Mouse (Mus musculus): ENCODE data around the gene Ptcra.
"Not testable (repeated sequence)": the region's sequence is repeated elsewhere in the genome, so short reads cannot be mapped to it uniquely, and the experiment has no call there.

Gene Ptcra

GRCm38 (mm10) chr17:46763544-46763943 is at the start of gene Ptcra:
Ptcra (minus strand) TSS chr17:46763712.
- no peak for DNase-seq

GRCm38 (mm10) chr17:46812442-46812841 is 48.9 kb upstream of the Ptcra start:
- DNase-seq: no peak

- DNase-seq: no peak
Observed at GRCm38 (mm10) chr17:46810672-46811071, 47.2 kb upstream of the Ptcra start.

- no peak for DNase-seq
Observed at GRCm38 (mm10) chr17:46809131-46809830, 45.8 kb upstream of the Ptcra start.

GRCm38 (mm10) chr17:46808376-46808775 is 44.9 kb upstream of the Ptcra start:
- DNase-seq: no peak

GRCm38 (mm10) chr17:46801761-46802160 is 38.2 kb upstream of the Ptcra start:
- DNase-seq: no peak

GRCm38 (mm10) chr17:46799680-46800079 is 36.2 kb upstream of the Ptcra start:
- DNase-seq: no peak

GRCm38 (mm10) chr17:46797386-46797785 is 33.9 kb upstream of the Ptcra start:
- no peak for DNase-seq

GRCm38 (mm10) chr17:46796743-46797142 is 33.2 kb upstream of the Ptcra start:
- DNase-seq: no peak

GRCm38 (mm10) chr17:46792963-46793362 is 29.5 kb upstream of the Ptcra start:
- no peak for DNase-seq

- DNase-seq: not testable (repeated sequence)
Observed at GRCm38 (mm10) chr17:46787974-46788373, 24.5 kb upstream of the Ptcra start.

GRCm38 (mm10) chr17:46786952-46787351 is 23.4 kb upstream of the Ptcra start:
- no peak for DNase-seq

- no peak for DNase-seq
Observed at GRCm38 (mm10) chr17:46783222-46783565, 19.7 kb upstream of the Ptcra start.

- peak; percentile 94 to 97 for DNase-seq
Observed at GRCm38 (mm10) chr17:46782341-46783221, 19.1 kb upstream of the Ptcra start, which contains the start of gene Rpl7l1. Rpl7l1 (minus strand) TSS chr17:46782672.

GRCm38 (mm10) chr17:46781876-46782275 is 18.4 kb upstream of the Ptcra start:
- DNase-seq: peak; percentile 22 to 41

- DNase-seq: no peak
Observed at GRCm38 (mm10) chr17:46776087-46776486, 12.6 kb upstream of the Ptcra start.

GRCm38 (mm10) chr17:46775070-46775469 is 11.6 kb upstream of the Ptcra start:
- DNase-seq: no peak

- no peak for DNase-seq
Observed at GRCm38 (mm10) chr17:46774131-46774472, 10.6 kb upstream of the Ptcra start.

GRCm38 (mm10) chr17:46773278-46774130 is 10.0 kb upstream of the Ptcra start:
- DNase-seq: peak; percentile 30 to 36

- peak; percentile 88 for DNase-seq
Observed at GRCm38 (mm10) chr17:46772404-46773277, 9.1 kb upstream of the Ptcra start, which contains the start of gene 2310039H08Rik. 2310039H08Rik (plus strand) TSS chr17:46772635.

- no peak for DNase-seq
Observed at GRCm38 (mm10) chr17:46772038-46772403, 8.5 kb upstream of the Ptcra start.

- no peak for DNase-seq
Observed at GRCm38 (mm10) chr17:46771616-46772015, 8.1 kb upstream of the Ptcra start.

All from kidney, postnatal 36 days (tissue).